Mouse (Mus musculus): ENCODE data around the gene Coa5. TPM values are rescaled to one million over a fixed set of nuclear protein-coding genes. Genes with fewer than 3 reads are reported as not detected.

Coa5 gene
- polyA plus RNA-seq (2012; ENCODE audit: insufficient read depth, insufficient read length, missing spikeins), result 151 and 222 TPM in 2 replicates

DNA sequence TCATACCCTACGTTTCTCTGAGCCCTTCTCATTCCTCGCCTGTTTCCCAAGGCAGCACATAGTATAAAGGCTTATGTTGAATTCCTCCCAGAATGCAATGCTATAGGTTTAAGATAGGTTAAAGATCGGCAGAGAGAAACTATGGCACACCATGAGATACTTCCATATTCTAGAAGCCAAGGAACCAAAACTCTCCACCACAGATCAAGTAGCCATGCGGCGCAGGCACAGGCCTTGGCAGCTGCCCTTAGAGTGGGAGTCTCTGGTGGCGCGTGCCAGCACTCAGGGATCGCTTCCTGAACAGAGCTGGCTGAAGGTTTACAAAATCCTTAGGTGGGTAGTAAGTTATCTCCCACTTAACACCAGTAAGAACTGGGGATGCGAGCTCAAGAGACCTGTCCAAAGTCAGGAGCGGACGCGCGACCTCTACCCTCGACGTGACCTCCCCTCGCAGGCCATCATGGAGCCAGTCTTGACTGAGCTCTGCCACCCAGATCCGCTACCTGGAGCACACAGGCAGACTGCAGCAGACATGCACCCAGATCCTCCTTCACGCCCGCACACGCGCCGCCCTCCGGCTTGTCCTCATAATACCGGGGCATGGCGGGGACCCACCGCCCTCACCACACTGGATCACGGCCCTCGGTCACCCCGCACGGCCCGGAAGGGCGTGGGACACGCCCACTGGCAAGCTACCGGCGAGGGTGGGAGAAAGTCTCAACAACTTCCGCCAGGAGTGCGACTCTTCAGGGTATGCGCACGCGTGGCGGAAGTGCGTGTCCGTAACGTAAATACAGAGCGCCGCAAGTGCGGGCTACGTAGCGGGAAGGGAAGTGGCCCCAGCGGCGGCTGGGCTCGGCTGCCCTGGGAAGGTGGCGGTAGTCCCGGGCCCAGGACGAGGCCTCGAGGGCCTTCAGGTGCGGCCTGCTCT, at the start of gene Coa5, which contains the start of gene Unc50:
TSS of gene Coa5 (minus strand) at position 738 of the 931 bp plus-strand sequence.
TSS of gene Unc50 (plus strand) at position 774 of the 931 bp plus-strand sequence.
- peaks cover 7% of the 10 kb centered on the region; the same call in 1 of the 2 replicates for H3K4me1 ChIP-seq (ENCODE audit: control insufficient read depth, insufficient read depth, insufficient read length, low read length)
- peak within 1 kb of the TSS; percentile 93 for H3K27ac ChIP-seq (replicated peaks; ENCODE audit: low read depth, low read length)
- H3K4me3 ChIP-seq (ENCODE audit: insufficient read depth, low read depth, low read length), result peak within 1 kb of the TSS; percentile 90

DNA sequence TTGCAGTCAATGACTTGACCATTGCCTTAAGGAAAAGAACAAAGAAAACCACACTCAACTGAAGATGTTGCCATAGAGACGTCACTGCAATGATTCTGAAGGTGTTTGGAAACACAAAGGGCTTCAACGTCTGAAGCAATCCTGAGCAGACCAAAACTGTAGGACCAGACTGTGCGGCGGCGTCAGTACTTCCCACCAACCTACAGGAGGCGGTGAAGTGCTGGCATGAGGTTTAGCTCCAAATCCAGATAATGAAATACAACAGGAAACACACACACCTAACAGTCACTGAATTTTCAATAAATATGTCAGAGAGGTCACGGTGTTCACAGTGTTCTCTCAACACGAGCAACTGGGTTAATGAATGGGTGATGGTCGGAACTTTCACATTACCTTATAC, 49.2 kb upstream of the Coa5 start:
- no peak overlapping the region for H3K27ac ChIP-seq (replicated peaks; ENCODE audit: low read depth, low read length)

GRCm38 (mm10) chr1:37478416-37478815, 48.5 kb upstream of the Coa5 start:
- Histone ChIP-seq H3K27ac (replicated peaks; ENCODE audit: low read depth, low read length) (no peak overlapping the region), H3K4me1 (ENCODE audit: control insufficient read depth, insufficient read depth, insufficient read length, low read length) (peaks cover 5% of the 10 kb centered on the region; the same call in 1 of the 2 replicates), H3K4me3 (ENCODE audit: insufficient read depth, low read depth, low read length) (no peak overlapping the region)

More for the DNA sequence above, 49.2 kb upstream of the Coa5 start:
- Histone ChIP-seq H3K4me3 (ENCODE audit: insufficient read depth, low read depth, low read length) (no peak overlapping the region), H3K4me1 (ENCODE audit: control insufficient read depth, insufficient read depth, insufficient read length, low read length) (peaks cover 5% of the 10 kb centered on the region; the same call in 1 of the 2 replicates)

- H3K4me1 ChIP-seq (ENCODE audit: control insufficient read depth, insufficient read depth, insufficient read length, low read length), result peaks cover 5% of the 10 kb centered on the region; the same call in 1 of the 2 replicates
- peak overlapping the region; percentile 39 for H3K4me3 ChIP-seq (ENCODE audit: insufficient read depth, low read depth, low read length)
- H3K27ac ChIP-seq (replicated peaks; ENCODE audit: low read depth, low read length), result no peak overlapping the region
These were observed 48.0 kb upstream of the Coa5 start for GRCm38 (mm10) chr1:37477928-37478327.

- H3K4me3 ChIP-seq (ENCODE audit: insufficient read depth, low read depth, low read length), result no peak overlapping the region
- H3K27ac ChIP-seq (replicated peaks; ENCODE audit: low read depth, low read length), result no peak overlapping the region
These were observed 47.3 kb upstream of the Coa5 start for GRCm38 (mm10) chr1:37477250-37477649.

DNA sequence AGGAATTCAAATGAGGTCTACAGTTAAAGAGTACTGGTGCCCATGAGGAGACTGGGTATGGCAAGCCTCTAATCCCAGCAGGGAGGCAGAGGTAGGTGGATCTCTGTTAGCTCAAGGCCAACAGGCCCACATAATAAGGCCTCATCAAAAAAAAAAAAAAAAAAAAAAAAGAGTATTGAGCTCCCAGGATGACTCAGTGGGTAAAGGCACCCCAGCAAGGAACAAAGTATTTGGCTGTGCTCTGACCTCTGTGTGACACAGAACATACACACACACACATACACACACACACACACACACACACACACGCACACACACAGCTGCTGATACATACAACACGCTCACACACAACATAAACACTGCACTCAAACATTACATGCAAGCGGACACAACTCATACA, 45.4 kb upstream of the Coa5 start:
- H3K27ac ChIP-seq (replicated peaks; ENCODE audit: low read depth, low read length), result no peak overlapping the region
- H3K4me3 ChIP-seq (ENCODE audit: insufficient read depth, low read depth, low read length), result no peak overlapping the region
- peaks cover 5% of the 10 kb centered on the region; the same call in 1 of the 2 replicates for H3K4me1 ChIP-seq (ENCODE audit: control insufficient read depth, insufficient read depth, insufficient read length, low read length)

More at GRCm38 (mm10) chr1:37477250-37477649, 47.3 kb upstream of the Coa5 start:
- H3K4me1 ChIP-seq (ENCODE audit: control insufficient read depth, insufficient read depth, insufficient read length, low read length), result peaks cover 5% of the 10 kb centered on the region; the same call in 1 of the 2 replicates

DNA sequence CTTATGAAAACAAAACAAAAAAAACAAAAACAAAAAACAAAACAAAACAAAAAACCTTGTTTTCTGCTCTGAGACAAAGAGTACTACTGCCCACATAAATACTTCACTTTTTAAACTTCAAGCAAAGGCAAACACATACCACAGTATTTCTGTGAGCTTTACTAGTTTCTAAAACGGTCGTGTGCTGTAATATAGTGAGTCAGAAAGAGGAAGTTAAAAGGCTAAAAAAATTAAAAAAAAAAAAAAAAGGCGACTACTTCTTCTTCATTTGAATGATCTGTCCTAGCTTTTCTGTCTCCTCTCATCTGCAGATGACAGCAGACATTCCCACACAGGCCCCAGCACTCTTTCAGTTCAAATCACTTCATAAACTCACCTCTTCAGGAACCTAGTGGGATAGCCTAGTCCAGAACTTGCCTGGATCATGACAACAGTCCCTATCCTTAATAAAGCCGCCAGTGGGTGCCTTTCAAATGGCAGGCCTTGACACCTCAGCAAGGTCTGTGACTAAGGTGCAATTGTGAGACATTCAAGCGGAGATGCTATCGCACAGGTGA, 44.8 kb upstream of the Coa5 start:
- peaks cover 5% of the 10 kb centered on the region; the same call in 1 of the 2 replicates for H3K4me1 ChIP-seq (ENCODE audit: control insufficient read depth, insufficient read depth, insufficient read length, low read length)
- H3K4me3 ChIP-seq (ENCODE audit: insufficient read depth, low read depth, low read length), result no peak overlapping the region
- H3K27ac ChIP-seq (replicated peaks; ENCODE audit: low read depth, low read length), result peak overlapping the region; percentile 81

GRCm38 (mm10) chr1:37474046-37474445, 44.1 kb upstream of the Coa5 start:
- peaks cover 5% of the 10 kb centered on the region; the same call in 1 of the 2 replicates for H3K4me1 ChIP-seq (ENCODE audit: control insufficient read depth, insufficient read depth, insufficient read length, low read length)
- H3K27ac ChIP-seq (replicated peaks; ENCODE audit: low read depth, low read length), result peak overlapping the region; percentile 81
- no peak overlapping the region for H3K4me3 ChIP-seq (ENCODE audit: insufficient read depth, low read depth, low read length)

DNA sequence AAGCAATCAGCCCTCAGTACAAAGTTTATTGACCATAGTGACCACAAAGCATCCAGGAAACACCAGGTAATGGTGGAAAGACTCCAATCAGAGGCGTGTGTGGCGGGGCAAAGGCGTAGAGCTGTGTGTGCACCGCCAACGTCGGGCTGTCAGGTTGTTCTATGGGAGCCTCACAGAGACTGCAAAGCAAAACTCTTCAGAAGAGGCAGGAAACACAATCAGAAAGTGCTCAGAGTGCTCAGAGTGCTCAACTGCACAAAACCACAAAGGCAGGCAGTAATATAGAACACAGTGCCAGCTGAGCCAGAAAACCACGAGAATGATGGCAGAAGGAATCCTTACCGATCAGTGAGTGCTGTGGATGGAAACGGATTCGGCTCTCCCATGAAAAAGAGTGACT, 43.3 kb upstream of the Coa5 start:
- H3K27ac ChIP-seq (replicated peaks; ENCODE audit: low read depth, low read length), result no peak overlapping the region
- peaks cover 1% of the 10 kb centered on the region; the same call in 1 of the 2 replicates for H3K4me1 ChIP-seq (ENCODE audit: control insufficient read depth, insufficient read depth, insufficient read length, low read length)
- H3K4me3 ChIP-seq (ENCODE audit: insufficient read depth, low read depth, low read length), result no peak overlapping the region

- no peaks in the 10 kb centered on the region for H3K4me1 ChIP-seq (ENCODE audit: control insufficient read depth, insufficient read depth, insufficient read length, low read length)
- no peak overlapping the region for H3K4me3 ChIP-seq (ENCODE audit: insufficient read depth, low read depth, low read length)
- H3K27ac ChIP-seq (replicated peaks; ENCODE audit: low read depth, low read length), result no peak overlapping the region
These were observed 41.6 kb upstream of the Coa5 start for GRCm38 (mm10) chr1:37471179-37472148.

GRCm38 (mm10) chr1:37469007-37469406, 39.1 kb upstream of the Coa5 start:
- H3K27ac ChIP-seq (replicated peaks; ENCODE audit: low read depth, low read length), result no peak overlapping the region
- no peaks in the 10 kb centered on the region for H3K4me1 ChIP-seq (ENCODE audit: control insufficient read depth, insufficient read depth, insufficient read length, low read length)
- H3K4me3 ChIP-seq (ENCODE audit: insufficient read depth, low read depth, low read length), result no peak overlapping the region

DNA sequence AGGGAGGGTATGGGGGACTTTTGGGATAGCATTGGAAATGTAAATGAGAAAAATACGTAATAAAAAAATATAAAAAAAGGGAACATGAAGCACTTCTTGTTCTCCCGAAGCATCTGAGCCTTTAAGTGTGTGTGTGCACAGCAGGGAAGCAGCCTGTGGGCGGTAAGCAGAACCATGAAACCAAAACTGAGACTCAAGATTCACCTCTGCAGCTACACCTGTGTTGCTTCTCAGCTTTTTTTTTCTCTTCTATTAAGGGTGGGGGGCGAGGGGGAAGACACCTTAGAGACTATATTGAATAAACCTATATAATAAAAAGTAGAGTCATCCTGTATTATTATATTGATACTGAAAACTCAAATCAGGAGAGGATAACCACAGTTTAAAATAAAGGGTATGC, 37.9 kb upstream of the Coa5 start:
- Histone ChIP-seq H3K27ac (replicated peaks; ENCODE audit: low read depth, low read length) (no peak overlapping the region), H3K4me1 (ENCODE audit: control insufficient read depth, insufficient read depth, insufficient read length, low read length) (no peaks in the 10 kb centered on the region), H3K4me3 (ENCODE audit: insufficient read depth, low read depth, low read length) (no peak overlapping the region)

GRCm38 (mm10) chr1:37466322-37466995, 36.6 kb upstream of the Coa5 start:
- no peaks in the 10 kb centered on the region for H3K4me1 ChIP-seq (ENCODE audit: control insufficient read depth, insufficient read depth, insufficient read length, low read length)
- no peak overlapping the region for H3K4me3 ChIP-seq (ENCODE audit: insufficient read depth, low read depth, low read length)
- no peak overlapping the region for H3K27ac ChIP-seq (replicated peaks; ENCODE audit: low read depth, low read length)

DNA sequence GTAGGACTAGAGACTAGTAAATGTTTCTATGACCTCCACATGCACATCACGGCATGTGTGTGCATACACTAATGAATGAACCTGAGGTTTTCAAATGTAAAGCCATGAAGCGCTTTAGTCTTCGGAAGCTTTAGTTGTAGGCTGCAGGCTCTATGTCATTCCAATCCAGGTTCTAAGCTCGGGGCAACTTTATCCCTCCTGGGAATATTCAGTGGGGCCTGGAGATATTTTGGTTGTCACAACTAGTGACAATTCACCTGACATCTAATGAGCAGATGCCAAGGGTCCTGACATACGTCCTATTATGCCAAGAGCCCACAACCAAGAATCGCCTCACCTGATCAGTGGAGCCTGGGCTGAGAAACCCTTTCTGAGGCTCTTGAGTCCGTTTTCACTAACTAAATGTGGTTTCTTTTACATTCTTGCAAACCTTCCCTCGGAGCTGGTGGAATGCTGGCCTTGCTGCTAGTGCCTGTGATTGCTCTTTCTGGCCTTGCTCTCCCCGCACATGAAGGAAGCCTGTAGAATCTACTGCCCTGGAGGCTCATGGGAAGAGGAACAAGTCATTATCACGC, 35.1 kb upstream of the Coa5 start:
- Histone ChIP-seq H3K4me1 (ENCODE audit: control insufficient read depth, insufficient read depth, insufficient read length, low read length) (no peaks in the 10 kb centered on the region), H3K4me3 (ENCODE audit: insufficient read depth, low read depth, low read length) (no peak overlapping the region), H3K27ac (replicated peaks; ENCODE audit: low read depth, low read length) (no peak overlapping the region)

Data from brown adipose tissue, adult 24 weeks (tissue).